Mouse (Mus musculus): ENCODE results near the gene Rbp2. TPM values are rescaled to one million over a fixed set of nuclear protein-coding genes. Genes with fewer than 3 reads are reported as not detected.
A peak's percentile ranks its signal among the peaks of the same experiment; 100 is the strongest.

Gene Rbp2
- not detected for polyA plus RNA-seq (2021)

GRCm38 (mm10) chr9:98485815-98486214 lies at the start of gene Rbp2:
Rbp2 (plus strand) TSS chr9:98486115.
- no peaks in the 10 kb centered on the region for H3K27me3 ChIP-seq
- no peak for DNase-seq (ENCODE audit: low read depth, low spot score)
- ChIA-PET POLR2A (no interaction called here), CTCF (interaction anchor here (1.0 kb wide), 1 partner anchor 22 kb away, joined by 4 read pairs; no protein-coding TSS in a partner anchor)
- no peak for TF ChIP-seq CTCF (IDR thresholded peaks at IDR 0.05)
- ATAC-seq, result no peak
- in situ Hi-C loops (cut with MboI; ENCODE audit: low pct_unique_long_range_greater_than_20kb), result no loop called here

GRCm38 (mm10) chr9:98437819-98438218 lies 48.1 kb upstream of the Rbp2 start:
- ChIA-PET POLR2A (interaction anchor here (0.6 kb wide), 1 partner anchor 84 kb away, joined by 3 read pairs; no protein-coding TSS in a partner anchor), CTCF (no interaction called here)
- in situ Hi-C loops (cut with MboI; ENCODE audit: low pct_unique_long_range_greater_than_20kb), result no loop called here
- no peaks in the 10 kb centered on the region for H3K27me3 ChIP-seq
- TF ChIP-seq CTCF (IDR thresholded peaks at IDR 0.05), result no peak
- ATAC-seq (no peak), DNase-seq (ENCODE audit: low read depth, low spot score) (no peak)

GRCm38 (mm10) chr9:98439091-98439490 lies 46.8 kb upstream of the Rbp2 start:
- ChIA-PET CTCF (no interaction called here), POLR2A (interaction anchor here (0.7 kb wide), 1 partner anchor 115 kb away, joined by 6 read pairs; no protein-coding TSS in a partner anchor)
- ATAC-seq (no peak), DNase-seq (ENCODE audit: low read depth, low spot score) (no peak)
- in situ Hi-C loops (cut with MboI; ENCODE audit: low pct_unique_long_range_greater_than_20kb), result no loop called here
- H3K27me3 ChIP-seq, result no peaks in the 10 kb centered on the region
- TF ChIP-seq CTCF (IDR thresholded peaks at IDR 0.05), result no peak

GRCm38 (mm10) chr9:98442638-98443037 lies 43.3 kb upstream of the Rbp2 start:
- no peak for DNase-seq (ENCODE audit: low read depth, low spot score)
- ChIA-PET POLR2A (no interaction called here), CTCF (interaction anchor here (1.0 to 1.1 kb wide), 2 partner anchors 18 to 33 kb away, joined by 3 read pairs; no protein-coding TSS in a partner anchor)
- peak; percentile 57 for TF ChIP-seq CTCF (IDR thresholded peaks at IDR 0.05)
- in situ Hi-C loops (cut with MboI; ENCODE audit: low pct_unique_long_range_greater_than_20kb), result no loop called here
- no peaks in the 10 kb centered on the region for H3K27me3 ChIP-seq
- no peak for ATAC-seq

GRCm38 (mm10) chr9:98445359-98446149 lies 40.4 kb upstream of the Rbp2 start:
- in situ Hi-C loops (cut with MboI; ENCODE audit: low pct_unique_long_range_greater_than_20kb), result no loop called here
- ATAC-seq, result no peak
- TF ChIP-seq CTCF (IDR thresholded peaks at IDR 0.05), result no peak
- no peaks in the 10 kb centered on the region for H3K27me3 ChIP-seq
- POLR2A ChIA-PET, result no interaction called here
- DNase-seq (ENCODE audit: low read depth, low spot score), result no peak
- CTCF ChIA-PET, result no interaction called here

- in situ Hi-C loops (cut with MboI; ENCODE audit: low pct_unique_long_range_greater_than_20kb), result no loop called here
- CTCF ChIA-PET, result no interaction called here
- no peak for DNase-seq (ENCODE audit: low read depth, low spot score)
Measured at GRCm38 (mm10) chr9:98450976-98451375, 34.9 kb upstream of the Rbp2 start.

GRCm38 (mm10) chr9:98466709-98467108 lies 19.2 kb upstream of the Rbp2 start:
- H3K27me3 ChIP-seq, result peaks cover 10% of the 10 kb centered on the region
- ChIA-PET POLR2A (no interaction called here), CTCF (no interaction called here)
- DNase-seq (ENCODE audit: low read depth, low spot score) (no peak), ATAC-seq (no peak)
- in situ Hi-C loops (cut with MboI; ENCODE audit: low pct_unique_long_range_greater_than_20kb), result no loop called here
- TF ChIP-seq CTCF (IDR thresholded peaks at IDR 0.05), result no peak

More at GRCm38 (mm10) chr9:98450976-98451375, 34.9 kb upstream of the Rbp2 start:
- TF ChIP-seq CTCF (IDR thresholded peaks at IDR 0.05), result no peak
- ATAC-seq, result peak; percentile 39
- H3K27me3 ChIP-seq, result no peaks in the 10 kb centered on the region
- POLR2A ChIA-PET, result no interaction called here

- DNase-seq (ENCODE audit: low read depth, low spot score) (no peak), ATAC-seq (no peak)
- in situ Hi-C loops (cut with MboI; ENCODE audit: low pct_unique_long_range_greater_than_20kb), result no loop called here
- TF ChIP-seq CTCF (IDR thresholded peaks at IDR 0.05), result no peak
- H3K27me3 ChIP-seq, result peaks cover 7% of the 10 kb centered on the region
- POLR2A ChIA-PET, result no interaction called here
- CTCF ChIA-PET, result interaction anchor here (0.7 to 1.1 kb wide), 2 partner anchors 10 to 303 kb away, joined by 3 read pairs; no protein-coding TSS in a partner anchor
Measured at GRCm38 (mm10) chr9:98480172-98480749, 5.7 kb upstream of the Rbp2 start.

GRCm38 (mm10) chr9:98482256-98482655 lies 3.7 kb upstream of the Rbp2 start:
- TF ChIP-seq CTCF (IDR thresholded peaks at IDR 0.05), result no peak
- no peak for ATAC-seq
- ChIA-PET CTCF (interaction anchor here (1.1 kb wide), 1 partner anchor 57 kb away, joined by 5 read pairs; no protein-coding TSS in a partner anchor), POLR2A (no interaction called here)
- DNase-seq (ENCODE audit: low read depth, low spot score), result no peak
- in situ Hi-C loops (cut with MboI; ENCODE audit: low pct_unique_long_range_greater_than_20kb), result no loop called here
- no peaks in the 10 kb centered on the region for H3K27me3 ChIP-seq

GRCm38 (mm10) chr9:98485020-98485419 lies 895 bp upstream of the Rbp2 start:
- TF ChIP-seq CTCF (IDR thresholded peaks at IDR 0.05), result no peak
- POLR2A ChIA-PET, result no interaction called here
- in situ Hi-C loops (cut with MboI; ENCODE audit: low pct_unique_long_range_greater_than_20kb), result no loop called here
- CTCF ChIA-PET, result no interaction called here
- DNase-seq (ENCODE audit: low read depth, low spot score) (no peak), ATAC-seq (no peak)
- H3K27me3 ChIP-seq, result no peaks in the 10 kb centered on the region

- ChIA-PET POLR2A (no interaction called here), CTCF (no interaction called here)
- in situ Hi-C loops (cut with MboI; ENCODE audit: low pct_unique_long_range_greater_than_20kb), result no loop called here
- DNase-seq (ENCODE audit: low read depth, low spot score) (no peak), ATAC-seq (no peak)
- no peaks in the 10 kb centered on the region for H3K27me3 ChIP-seq
- no peak for TF ChIP-seq CTCF (IDR thresholded peaks at IDR 0.05)
Measured at GRCm38 (mm10) chr9:98487273-98487672, 1.4 kb downstream of the Rbp2 start.
